Mouse (Mus musculus) thymus, postnatal 4 days (tissue): ENCODE results near the gene Timm10.

ENCODE experiments used
- DNase-seq: peaks from one replicate; pipeline ENCODE4 v3.0.0; 2021

Timm10 gene

DNA sequence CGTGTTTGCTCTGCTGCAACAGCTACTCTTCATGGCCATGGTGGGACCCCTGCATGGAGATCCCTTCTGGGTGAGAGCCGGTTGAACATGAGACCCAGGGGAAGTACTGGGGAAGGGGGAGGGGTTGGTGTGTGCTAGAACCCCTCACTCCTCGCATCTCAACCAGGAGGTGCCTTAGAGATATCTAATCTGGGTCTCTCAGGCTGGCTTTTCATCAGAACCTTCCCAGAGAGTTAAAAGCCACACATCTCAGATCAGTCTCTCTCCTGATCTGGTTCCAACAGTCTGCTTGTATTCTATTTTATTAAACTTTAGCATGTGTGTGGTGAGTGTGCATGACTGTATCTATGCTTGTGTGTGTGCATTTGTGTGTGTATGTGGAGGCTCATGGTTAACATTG lies 34.6 kb downstream of the Timm10 start:
- DNase-seq: no peak

DNA sequence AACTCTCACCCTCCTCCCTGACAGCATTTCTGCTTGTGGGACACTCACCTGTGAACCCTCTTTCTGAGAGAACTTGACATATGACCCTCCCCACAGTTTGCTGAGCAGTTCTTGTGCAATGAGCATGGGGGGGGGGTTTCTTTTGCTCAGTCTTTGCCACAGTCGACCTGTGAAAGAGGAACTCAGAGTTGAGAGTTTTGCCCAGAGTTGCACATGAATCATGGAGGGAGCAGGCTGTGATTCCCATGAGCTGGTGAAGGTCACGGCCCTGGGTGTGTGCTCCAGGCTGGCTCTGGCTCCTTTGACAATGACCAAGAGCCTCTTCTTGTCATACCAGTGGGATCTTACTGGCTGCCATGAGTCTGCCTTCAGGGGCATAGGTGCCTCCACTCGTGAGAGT lies 35.4 kb downstream of the Timm10 start:
- DNase-seq: no peak

DNA sequence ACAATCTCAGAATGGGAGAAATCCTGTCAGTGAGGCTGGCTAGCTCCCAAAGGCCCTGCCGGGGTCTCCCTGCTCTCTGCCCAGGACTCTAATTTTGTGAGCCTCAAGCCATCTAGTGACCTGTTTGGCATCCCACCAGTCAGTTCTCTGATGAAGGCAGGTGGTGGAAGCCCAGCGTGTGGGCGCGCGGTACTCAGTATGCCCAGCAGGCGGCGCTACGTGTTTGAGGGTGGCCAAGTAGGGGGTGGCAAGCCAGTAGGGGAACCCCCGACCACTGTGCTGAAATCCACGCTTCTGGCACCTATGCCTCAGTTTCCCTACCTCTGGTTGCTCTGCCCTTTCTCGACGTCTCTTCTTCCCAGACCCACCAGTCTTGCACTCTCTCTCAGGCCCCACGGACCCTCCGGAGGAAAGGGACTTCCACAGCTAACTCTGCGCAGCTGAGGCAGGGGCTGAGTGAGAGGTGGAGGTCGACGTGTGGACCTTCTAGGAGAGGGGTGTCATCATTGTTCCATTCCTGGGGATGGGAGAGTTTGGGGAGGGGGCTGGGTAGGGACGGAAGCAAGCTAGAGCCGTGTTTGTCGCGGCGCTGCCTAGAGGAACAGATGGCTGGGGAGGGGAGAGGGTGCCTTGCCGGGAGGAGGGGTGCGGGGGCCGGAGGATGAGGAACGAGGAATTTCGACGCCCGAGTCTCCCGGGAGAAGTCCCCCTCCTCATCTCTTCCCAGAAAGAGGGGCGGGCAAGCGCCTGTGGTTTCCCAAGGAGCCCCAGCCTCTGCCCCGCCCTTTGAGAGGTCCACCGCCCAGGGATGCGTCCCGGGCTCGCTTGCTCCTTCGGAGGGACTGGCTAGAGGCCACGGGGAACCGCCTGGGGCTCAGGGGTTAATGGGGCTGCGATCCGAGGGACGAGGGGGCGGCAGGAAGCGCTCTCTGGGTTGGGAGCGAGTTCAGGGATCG lies 39.1 kb downstream of the Timm10 start:
- DNase-seq: peak; percentile 86

- peak; percentile 91 for DNase-seq
Observed at GRCm38 (mm10) chr2:84868521-84868943, 41.7 kb downstream of the Timm10 start.

GRCm38 (mm10) chr2:84868977-84869376 lies 42.2 kb downstream of the Timm10 start:
- DNase-seq: no peak

DNA sequence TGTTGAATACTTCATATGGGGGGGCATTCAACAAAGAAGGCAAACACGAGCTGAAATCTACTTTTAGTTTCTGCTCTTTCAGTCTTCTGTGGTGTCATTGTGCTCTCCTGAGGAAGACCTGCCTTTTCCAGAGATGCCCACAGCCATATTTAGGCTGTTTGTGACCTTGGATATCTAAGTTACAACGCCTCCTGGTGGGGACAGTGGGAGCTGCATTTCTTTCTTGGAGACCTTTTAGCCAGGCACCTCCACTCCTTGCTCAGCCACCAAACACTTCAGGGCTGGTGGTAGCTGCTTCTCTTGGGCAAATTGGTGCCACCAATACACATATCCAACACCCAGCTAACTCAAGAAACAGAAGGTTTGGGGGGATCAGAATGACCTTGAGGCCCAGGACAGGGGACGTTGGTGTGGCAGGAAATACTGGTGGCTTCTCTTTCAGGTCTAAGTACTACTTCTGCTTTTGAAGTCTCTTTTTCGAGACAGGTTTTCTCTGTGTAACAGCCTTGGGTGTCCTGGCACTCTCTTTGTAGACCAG lies 43.9 kb downstream of the Timm10 start:
- peak; percentile 67 for DNase-seq

- peak; percentile 33 for DNase-seq
Observed at GRCm38 (mm10) chr2:84872105-84872716, 45.4 kb downstream of the Timm10 start.

- no peak for DNase-seq
Observed at GRCm38 (mm10) chr2:84875842-84876241, 49.0 kb downstream of the Timm10 start.
